Mouse (Mus musculus): ENCODE data around the gene Aimp2.

DNA sequence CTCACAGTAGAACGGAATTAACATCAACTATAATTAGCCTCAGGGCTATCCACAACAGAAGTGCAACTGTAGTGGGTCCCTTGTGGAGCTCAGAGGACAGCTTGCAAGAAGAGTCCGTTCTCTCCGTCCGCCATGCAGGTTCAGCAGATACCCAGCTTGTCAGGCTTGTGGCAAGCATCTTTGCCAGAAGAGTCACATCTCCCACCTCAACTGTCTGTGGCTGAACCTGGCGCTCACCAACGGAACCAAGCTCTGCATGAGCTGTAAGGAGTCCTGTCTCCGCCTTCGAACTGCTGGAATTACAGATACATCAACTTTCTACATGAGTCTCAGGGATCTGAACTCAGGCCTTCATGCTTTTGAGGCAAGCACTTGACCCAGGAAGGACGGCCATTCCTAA, 26.5 kb upstream of the Aimp2 start:
- TF ChIP-seq CTCF (IDR thresholded peaks at IDR 0.05; ENCODE audit: control insufficient read depth, insufficient read depth, insufficient replicate concordance, low read depth, low read length) (no peak), POLR2A (IDR thresholded peaks at IDR 0.05; ENCODE audit: control insufficient read depth, low read depth, low read length) (no peak)
